Mouse (Mus musculus): ENCODE data around the gene Patz1. TPM values are rescaled to one million over a fixed set of nuclear protein-coding genes. Genes with fewer than 3 reads are reported as not detected.

Patz1 gene
- polyA plus RNA-seq, 1 experiment, result 216 TPM

- Histone ChIP-seq H3K27me3 (ENCODE audit: control insufficient read depth, insufficient read depth, low read length) (no peaks in the 10 kb centered on the region), H3K4me1 (replicated peaks; ENCODE audit: control insufficient read depth, insufficient read depth, low read length) (peaks cover 7% of the 10 kb centered on the region), H3K27ac (ENCODE audit: control insufficient read depth, insufficient read depth, low read length) (no peak overlapping the region), H3K36me3 (ENCODE audit: control insufficient read depth, insufficient read depth, low read length) (no peaks in the 10 kb centered on the region), H3K4me3 (ENCODE audit: control insufficient read depth, insufficient read depth, low read length) (no peak overlapping the region)
- WGBS, result 92% methylated on average over 3 of the region's 3 CpGs
- no peak for TF ChIP-seq CTCF (IDR thresholded peaks at IDR 0.05; ENCODE audit: borderline replicate concordance, control insufficient read depth, extremely low read depth, insufficient read depth, low read length, poor library complexity)
- no peak for DNase-seq
These were observed 2.7 kb upstream of the Patz1 start for GRCm38 (mm10) chr11:3285940-3286339.

GRCm38 (mm10) chr11:3287131-3287530, 1.5 kb upstream of the Patz1 start:
- WGBS, result 83% methylated on average over 6 of the region's 6 CpGs
- TF ChIP-seq POLR2A (IDR thresholded peaks at IDR 0.05; ENCODE audit: control insufficient read depth, extremely low read depth, insufficient read depth, low read length, poor library complexity) (no peak), CTCF (IDR thresholded peaks at IDR 0.05; ENCODE audit: borderline replicate concordance, control insufficient read depth, extremely low read depth, insufficient read depth, low read length, poor library complexity) (no peak)
- Histone ChIP-seq H3K36me3 (ENCODE audit: control insufficient read depth, insufficient read depth, low read length) (no peaks in the 10 kb centered on the region), H3K27me3 (ENCODE audit: control insufficient read depth, insufficient read depth, low read length) (no peaks in the 10 kb centered on the region), H3K27ac (ENCODE audit: control insufficient read depth, insufficient read depth, low read length) (no peak overlapping the region), H3K4me3 (ENCODE audit: control insufficient read depth, insufficient read depth, low read length) (no peak overlapping the region), H3K4me1 (replicated peaks; ENCODE audit: control insufficient read depth, insufficient read depth, low read length) (peaks cover 7% of the 10 kb centered on the region)
- no peak for DNase-seq

GRCm38 (mm10) chr11:3287921-3288320, 753 bp upstream of the Patz1 start:
- Histone ChIP-seq H3K36me3 (ENCODE audit: control insufficient read depth, insufficient read depth, low read length) (no peaks in the 10 kb centered on the region), H3K27ac (ENCODE audit: control insufficient read depth, insufficient read depth, low read length) (no peak overlapping the region), H3K4me1 (replicated peaks; ENCODE audit: control insufficient read depth, insufficient read depth, low read length) (peaks cover 7% of the 10 kb centered on the region), H3K27me3 (ENCODE audit: control insufficient read depth, insufficient read depth, low read length) (no peaks in the 10 kb centered on the region), H3K4me3 (ENCODE audit: control insufficient read depth, insufficient read depth, low read length) (no peak overlapping the region)
- DNase-seq, result no peak
- no peak for TF ChIP-seq CTCF (IDR thresholded peaks at IDR 0.05; ENCODE audit: borderline replicate concordance, control insufficient read depth, extremely low read depth, insufficient read depth, low read length, poor library complexity)
- TF ChIP-seq POLR2A (IDR thresholded peaks at IDR 0.05; ENCODE audit: control insufficient read depth, extremely low read depth, insufficient read depth, low read length, poor library complexity), result no peak
- WGBS, result 82% methylated on average over 5 of the region's 5 CpGs

GRCm38 (mm10) chr11:3289302-3289802, 678 bp downstream of the Patz1 start:
- TF ChIP-seq CTCF (IDR thresholded peaks at IDR 0.05; ENCODE audit: borderline replicate concordance, control insufficient read depth, extremely low read depth, insufficient read depth, low read length, poor library complexity), result no peak
- TF ChIP-seq POLR2A (IDR thresholded peaks at IDR 0.05; ENCODE audit: control insufficient read depth, extremely low read depth, insufficient read depth, low read length, poor library complexity), result no peak
- peaks cover 20% of the 10 kb centered on the region for H3K4me1 ChIP-seq (replicated peaks; ENCODE audit: control insufficient read depth, insufficient read depth, low read length)
- H3K4me3 ChIP-seq (ENCODE audit: control insufficient read depth, insufficient read depth, low read length), result peak overlapping the region; percentile 71
- no peaks in the 10 kb centered on the region for H3K27me3 ChIP-seq (ENCODE audit: control insufficient read depth, insufficient read depth, low read length)
- peaks cover 3% of the 10 kb centered on the region; the same call in 1 of the 2 replicates for H3K36me3 ChIP-seq (ENCODE audit: control insufficient read depth, insufficient read depth, low read length)
- WGBS, result 2% methylated on average over 38 of the region's 40 CpGs
- H3K27ac ChIP-seq (ENCODE audit: control insufficient read depth, insufficient read depth, low read length), result peak overlapping the region; percentile 89
- DNase-seq, result peak; percentile 83

- Histone ChIP-seq H3K4me3 (ENCODE audit: control insufficient read depth, insufficient read depth, low read length) (peak overlapping the region; percentile 71), H3K27ac (ENCODE audit: control insufficient read depth, insufficient read depth, low read length) (peak overlapping the region; percentile 90), H3K36me3 (ENCODE audit: control insufficient read depth, insufficient read depth, low read length) (peaks cover 7% of the 10 kb centered on the region; the same call in 1 of the 2 replicates), H3K27me3 (ENCODE audit: control insufficient read depth, insufficient read depth, low read length) (no peaks in the 10 kb centered on the region), H3K4me1 (replicated peaks; ENCODE audit: control insufficient read depth, insufficient read depth, low read length) (peaks cover 27% of the 10 kb centered on the region)
- peak; percentile 88 for DNase-seq
- TF ChIP-seq POLR2A (IDR thresholded peaks at IDR 0.05; ENCODE audit: control insufficient read depth, extremely low read depth, insufficient read depth, low read length, poor library complexity), result peak; percentile 94
- peak; percentile 98 for TF ChIP-seq CTCF (IDR thresholded peaks at IDR 0.05; ENCODE audit: borderline replicate concordance, control insufficient read depth, extremely low read depth, insufficient read depth, low read length, poor library complexity)
- WGBS, result under 1% methylated on average over 88 of the region's 92 CpGs
These were observed 1.3 kb downstream of the Patz1 start for GRCm38 (mm10) chr11:3289803-3290639.

GRCm38 (mm10) chr11:3290640-3291310, 2.1 kb downstream of the Patz1 start:
- WGBS, result under 1% methylated on average over 50 of the region's 50 CpGs
- peak; percentile 66 for DNase-seq
- Histone ChIP-seq H3K27me3 (ENCODE audit: control insufficient read depth, insufficient read depth, low read length) (no peaks in the 10 kb centered on the region), H3K4me1 (replicated peaks; ENCODE audit: control insufficient read depth, insufficient read depth, low read length) (peaks cover 34% of the 10 kb centered on the region), H3K4me3 (ENCODE audit: control insufficient read depth, insufficient read depth, low read length) (peak overlapping the region; percentile 71), H3K27ac (ENCODE audit: control insufficient read depth, insufficient read depth, low read length) (peak overlapping the region; percentile 90), H3K36me3 (ENCODE audit: control insufficient read depth, insufficient read depth, low read length) (peaks cover 12% of the 10 kb centered on the region; the same call in 1 of the 2 replicates)
- TF ChIP-seq CTCF (IDR thresholded peaks at IDR 0.05; ENCODE audit: borderline replicate concordance, control insufficient read depth, extremely low read depth, insufficient read depth, low read length, poor library complexity), result no peak
- no peak for TF ChIP-seq POLR2A (IDR thresholded peaks at IDR 0.05; ENCODE audit: control insufficient read depth, extremely low read depth, insufficient read depth, low read length, poor library complexity)
